Mouse (Mus musculus): Measurements from ENCODE around the gene Ube2n.

GRCm38 (mm10) chr10:95536222-95536541 is 21.2 kb downstream of the Ube2n start:
- TF ChIP-seq POLR2A (IDR thresholded peaks at IDR 0.05; ENCODE audit: insufficient read length, low read depth) (no peak), CEBPB (IDR thresholded peaks at IDR 0.05; ENCODE audit: insufficient read depth, poor library complexity, severe bottlenecking) (no peak), POLR2AphosphoS2 (IDR thresholded peaks at IDR 0.05; ENCODE audit: insufficient read length, low read depth) (no peak), TCF12 (IDR thresholded peaks at IDR 0.05; ENCODE audit: insufficient read depth, poor library complexity, severe bottlenecking) (no peak), USF1 (IDR thresholded peaks at IDR 0.05; ENCODE audit: low read depth) (no peak), MYOD1 (IDR thresholded peaks at IDR 0.05; ENCODE audit: control insufficient read depth in 1 of 3, insufficient read length in 2 of 3, low read depth in 2 of 3) (no peak), MYOG (IDR thresholded peaks at IDR 0.05; ENCODE audit: control insufficient read depth in 1 of 3, insufficient read depth in 1 of 3, insufficient read length in 2 of 3, low read depth in 2 of 3) (no peak), SRF (IDR thresholded peaks at IDR 0.05; ENCODE audit: control insufficient read depth, insufficient read length, low read depth) (no peak), E2F4 (IDR thresholded peaks at IDR 0.05; ENCODE audit: insufficient read depth) (no peak)

Measured in myocyte (in vitro differentiated cells).